Mouse (Mus musculus): Measurements from ENCODE around the gene St3gal3. TPM values are rescaled to one million over a fixed set of nuclear protein-coding genes. Genes with fewer than 3 reads are reported as not detected.

Gene St3gal3
- total and polyA plus RNA-seq, 3 experiments, result 16.4 to 23.3 TPM; not detected in 1

GRCm38 (mm10) chr4:118116098-118116497 lies 18.6 kb downstream of the St3gal3 start:
- no peaks in the 10 kb centered on the region for H3K9me3 ChIP-seq (replicated peaks; ENCODE audit: insufficient read depth, low read length)
- no peaks in the 10 kb centered on the region for H3K27me3 ChIP-seq (ENCODE audit: control insufficient read depth in 1 of 2, insufficient read depth in 2 of 2, low read length in 2 of 2)

GRCm38 (mm10) chr4:118115132-118115531 lies 19.6 kb downstream of the St3gal3 start:
- peaks cover 4 to 22% of the 10 kb centered on the region in 2 experiments; a peak in 3 of 4 replicates for H3K4me1 ChIP-seq (ENCODE audit: control insufficient read depth in 1 of 2, insufficient read depth in 2 of 2, low read length in 2 of 2)
- no peaks in the 10 kb centered on the region for H3K9me3 ChIP-seq (replicated peaks; ENCODE audit: insufficient read depth, low read length)
- TF ChIP-seq MEF2A (IDR thresholded peaks at IDR 0.05; ENCODE audit: extremely low read depth, insufficient replicate concordance, low read depth, low read length, poor library complexity, severe bottlenecking), result no peak
- peak; percentile 72 for TF ChIP-seq TAL1 (IDR thresholded peaks at IDR 0.05; ENCODE audit: low read length)
- peak; percentile 14; the same call in 1 of the 2 replicates for TF ChIP-seq BHLHE40 (IDR thresholded peaks at IDR 0.05; ENCODE audit: borderline replicate concordance, low read depth, low read length)
- TF ChIP-seq MAX (IDR thresholded peaks at IDR 0.05; ENCODE audit: low read length), result no peak
- TF ChIP-seq JUND (IDR thresholded peaks at IDR 0.05; ENCODE audit: low read depth, low read length), result no peak
- H3K27me3 ChIP-seq (ENCODE audit: control insufficient read depth in 1 of 2, insufficient read depth in 2 of 2, low read length in 2 of 2), result no peaks in the 10 kb centered on the region
- no peak overlapping the region for H3K4me3 ChIP-seq (ENCODE audit: control insufficient read depth in 1 of 2, insufficient read depth in 1 of 2, low read depth in 2 of 2, low read length in 2 of 2)
- H3K9ac ChIP-seq (ENCODE audit: control insufficient read depth, low read depth, low read length, poor library complexity, severe bottlenecking), result no peak overlapping the region
- H3K36me3 ChIP-seq (ENCODE audit: control insufficient read depth in 1 of 2, insufficient read depth in 2 of 2, low read length in 2 of 2), result peaks cover 3 to 8% of the 10 kb centered on the region in 2 experiments; a peak in 3 of 4 replicates
- peak; percentile 38 for DNase-seq (ENCODE audit: low read depth, low spot score)
- H3K27ac ChIP-seq (ENCODE audit: control insufficient read depth, low read depth, low read length), result no peak overlapping the region
- H3K79me2 ChIP-seq (ENCODE audit: control insufficient read depth, insufficient read depth, low read length, poor library complexity), result peaks cover 11% of the 10 kb centered on the region

More at GRCm38 (mm10) chr4:118116098-118116497, 18.6 kb downstream of the St3gal3 start:
- Histone ChIP-seq H3K36me3 (ENCODE audit: control insufficient read depth in 1 of 2, insufficient read depth in 2 of 2, low read length in 2 of 2) (peaks cover 5 to 6% of the 10 kb centered on the region in 2 experiments; a peak in 3 of 4 replicates), H3K4me1 (ENCODE audit: control insufficient read depth in 1 of 2, insufficient read depth in 2 of 2, low read length in 2 of 2) (peaks cover 4 to 17% of the 10 kb centered on the region in 2 experiments; a peak in 3 of 4 replicates), H3K4me3 (ENCODE audit: control insufficient read depth in 1 of 2, insufficient read depth in 1 of 2, low read depth in 2 of 2, low read length in 2 of 2) (no peak overlapping the region), H3K79me2 (ENCODE audit: control insufficient read depth, insufficient read depth, low read length, poor library complexity) (peaks cover 9% of the 10 kb centered on the region; the same call in 1 of the 2 replicates), H3K9ac (ENCODE audit: control insufficient read depth, low read depth, low read length, poor library complexity, severe bottlenecking) (no peak overlapping the region), H3K27ac (ENCODE audit: control insufficient read depth, low read depth, low read length) (no peak overlapping the region)
- TF ChIP-seq USF2 (IDR thresholded peaks at IDR 0.05; ENCODE audit: borderline replicate concordance in 1 of 2, insufficient read depth in 1 of 2, low read depth in 1 of 2, low read length in 2 of 2) (no peak), MAFK (IDR thresholded peaks at IDR 0.05; ENCODE audit: borderline replicate concordance, low read depth, low read length) (no peak), MYB (IDR thresholded peaks at IDR 0.05; ENCODE audit: low read depth, low read length) (no peak), GATA1 (IDR thresholded peaks at IDR 0.05; ENCODE audit: low read depth, low read length) (no peak), USF1 (IDR thresholded peaks at IDR 0.05; ENCODE audit: low read depth, low read length) (no peak), POLR2AphosphoS5 (IDR thresholded peaks at IDR 0.05; ENCODE audit: borderline replicate concordance, low read depth, low read length) (no peak), RCOR1 (IDR thresholded peaks at IDR 0.05; ENCODE audit: low read depth, low read length) (no peak), KAT2A (conservative IDR thresholded peaks at IDR 0.05; ENCODE audit: low read depth, low read length) (no peak), MEF2A (IDR thresholded peaks at IDR 0.05; ENCODE audit: extremely low read depth, insufficient replicate concordance, low read depth, low read length, poor library complexity, severe bottlenecking) (no peak), ZMIZ1 (IDR thresholded peaks at IDR 0.05; ENCODE audit: low read depth, low read length) (no peak), GABPA (IDR thresholded peaks at IDR 0.05; ENCODE audit: low read depth, low read length) (no peak), MYC (IDR thresholded peaks at IDR 0.05; ENCODE audit: low read depth, low read length) (no peak), RAD21 (IDR thresholded peaks at IDR 0.05; ENCODE audit: low read depth, low read length) (no peak), SIN3A (IDR thresholded peaks at IDR 0.05; ENCODE audit: low read length) (no peak), SMC3 (IDR thresholded peaks at IDR 0.05; ENCODE audit: low read depth, low read length) (no peak)
- DNase-seq (ENCODE audit: low read depth, low spot score), result no peak
